8 mouse cellular contexts compared by ENCODE assay signal in the genomic region with DNA sequence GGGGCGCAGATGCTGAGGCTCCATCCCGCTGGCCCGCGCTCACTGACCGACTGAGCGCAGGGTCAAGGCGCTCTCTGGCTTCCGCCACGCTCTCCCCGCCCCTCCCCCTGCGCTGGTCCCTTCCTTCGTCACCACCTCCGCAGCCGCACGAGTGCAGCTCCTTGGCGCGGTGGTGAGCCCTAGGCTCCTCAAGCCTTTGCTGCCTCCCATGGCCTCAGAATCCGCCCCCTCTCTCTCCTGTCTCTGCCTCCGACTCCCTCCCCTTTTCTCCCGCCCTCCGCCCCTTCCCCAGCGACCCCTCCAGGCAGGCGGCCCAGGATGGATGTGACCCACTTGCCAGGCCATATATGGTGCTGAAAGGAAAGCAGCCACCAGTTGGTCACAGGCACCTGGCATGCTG. TPM values are rescaled to one million over a fixed set of nuclear protein-coding genes. Genes with fewer than 3 reads are reported as not detected.
DNase-seq lines count a peak whose midpoint lies in the region; ATAC-seq and TF ChIP-seq lines count a peak whose summit lies in the region.
"Not testable (repeated sequence)": the region's sequence is repeated elsewhere in the genome, so short reads cannot be mapped to it uniquely, and the experiment has no call there.

A gene (minus strand): TSS at position 111 of the 400 bp plus-strand sequence.

- not testable (repeated sequence) for H3K27ac ChIP-seq in ES-Bruce4 (ENCODE audit: insufficient read depth, low read length); forebrain, embryonic 14.5 days (ENCODE audit: low read depth, low read length); heart, embryonic 16.5 days (ENCODE audit: low read length); kidney, embryonic 14.5 days (ENCODE audit: low read depth, low read length); limb, embryonic 13.5 days; midbrain, embryonic 11.5 days (ENCODE audit: low read depth, low read length); small intestine, adult 2 months (ENCODE audit: insufficient read depth, low read depth, low read length)

- not testable (repeated sequence) for H3K9me3 ChIP-seq in ES-Bruce4 (replicated peaks; ENCODE audit: control insufficient read depth, insufficient read depth, low read length, poor library complexity, severe bottlenecking); forebrain, embryonic 14.5 days (replicated peaks; ENCODE audit: control insufficient read depth, low read length); heart, embryonic 16.5 days (replicated peaks; ENCODE audit: control insufficient read depth, low read length); kidney, embryonic 14.5 days (ENCODE audit: control insufficient read depth, low read length); limb, embryonic 13.5 days; midbrain, embryonic 11.5 days (ENCODE audit: control insufficient read depth, low read length)

- not testable (repeated sequence) for TF ChIP-seq CTCF in ES-Bruce4 (IDR thresholded peaks at IDR 0.05; ENCODE audit: low read depth, low read length); small intestine, adult 2 months (IDR thresholded peaks at IDR 0.05; ENCODE audit: extremely low read depth, insufficient read length, insufficient replicate concordance, low read depth, low read length)

- not testable (repeated sequence) for H3K36me3 ChIP-seq in ES-Bruce4 (ENCODE audit: control insufficient read depth, insufficient read depth, low read length, poor library complexity, severe bottlenecking); forebrain, embryonic 14.5 days (ENCODE audit: control insufficient read depth, insufficient read depth, low read length); heart, embryonic 16.5 days (ENCODE audit: control insufficient read depth, insufficient read depth); kidney, embryonic 14.5 days (ENCODE audit: control insufficient read depth, insufficient read depth, low read length); limb, embryonic 13.5 days; midbrain, embryonic 11.5 days (ENCODE audit: control insufficient read depth, insufficient read depth, low read length); small intestine, adult 2 months (ENCODE audit: control insufficient read depth, insufficient read depth, low read length)

- not testable (repeated sequence) for TF ChIP-seq POLR2A in ES-Bruce4 (IDR thresholded peaks at IDR 0.05; ENCODE audit: insufficient read depth, low read length); small intestine, adult 2 months (IDR thresholded peaks at IDR 0.05; ENCODE audit: low read depth, low read length)

- not testable (repeated sequence) for ATAC-seq in forebrain, embryonic 14.5 days; heart, embryonic 16.5 days (replicated peaks; ENCODE audit: extremely low read depth, insufficient read depth, low FRiP score); kidney, embryonic 14.5 days (ENCODE audit: low FRiP score, low TSS enrichment); limb, embryonic 13.5 days (ENCODE audit: low FRiP score, low read depth); midbrain, embryonic 11.5 days (ENCODE audit: low FRiP score)

- peak within 1 kb of the TSS; percentile 74 for H3K4me3 ChIP-seq in ES-Bruce4 (ENCODE audit: low read depth, low read length)
- peak within 1 kb of the TSS; percentile 42 for H3K4me3 ChIP-seq in forebrain, embryonic 14.5 days (ENCODE audit: low read depth, low read length)
- H3K4me3 ChIP-seq in heart, embryonic 16.5 days (ENCODE audit: low read length): peak within 1 kb of the TSS; percentile 52
- H3K4me3 ChIP-seq in kidney, embryonic 14.5 days (ENCODE audit: low read length): peak within 1 kb of the TSS; percentile 34
- H3K4me3 ChIP-seq in limb, embryonic 13.5 days: peak within 1 kb of the TSS; percentile 43
- H3K4me3 ChIP-seq in midbrain, embryonic 11.5 days (ENCODE audit: low read depth, low read length): peak within 1 kb of the TSS; percentile 39
- H3K4me3 ChIP-seq in small intestine, adult 2 months (ENCODE audit: low read depth, low read length): peak within 1 kb of the TSS; percentile 52

- WGBS in forebrain, embryonic 14.5 days: 0% methylated on average over 10 of the region's 23 CpGs
- WGBS in heart, embryonic 16.5 days: 4% methylated on average over 13 of the region's 23 CpGs
- WGBS in kidney, embryonic 14.5 days: under 1% methylated on average over 12 of the region's 23 CpGs
- WGBS in limb, embryonic 13.5 days: 1% methylated on average over 11 of the region's 23 CpGs
- WGBS in midbrain, embryonic 11.5 days: 2% methylated on average over 11 of the region's 23 CpGs
- WGBS in small intestine, adult 2 months: 4% methylated on average over 12 of the region's 23 CpGs

- peak; percentile 2 for DNase-seq in cerebellum, adult 9-10 months
- peak; percentile 32 for DNase-seq in forebrain, embryonic 14.5 days (ENCODE audit: low spot score)
- peak; percentile 90 for DNase-seq in midbrain, embryonic 11.5 days (ENCODE audit: low spot score, missing footprints)

- TF ChIP-seq EP300 in ES-Bruce4 (IDR thresholded peaks at IDR 0.05; ENCODE audit: insufficient read depth, low read depth, low read length): not testable (repeated sequence)

- peak within 1 kb of the TSS; percentile 68 for H3K4me2 ChIP-seq in forebrain, embryonic 14.5 days (ENCODE audit: low read length)
- H3K4me2 ChIP-seq in heart, embryonic 16.5 days (ENCODE audit: low read depth, low read length): peak within 1 kb of the TSS; percentile 77
- peak within 1 kb of the TSS; percentile 64 for H3K4me2 ChIP-seq in kidney, embryonic 14.5 days (replicated peaks; ENCODE audit: low read depth, low read length)
- peak within 1 kb of the TSS; percentile 76 for H3K4me2 ChIP-seq in limb, embryonic 13.5 days (replicated peaks)
- peak within 1 kb of the TSS; percentile 63 for H3K4me2 ChIP-seq in midbrain, embryonic 11.5 days

- H3K27me3 ChIP-seq in ES-Bruce4 (ENCODE audit: control insufficient read depth, insufficient read depth, low read length, poor library complexity, severe bottlenecking); forebrain, embryonic 14.5 days (replicated peaks; ENCODE audit: control insufficient read depth, insufficient read depth, low read length); heart, embryonic 16.5 days (ENCODE audit: control insufficient read depth, insufficient read depth, low read length); kidney, embryonic 14.5 days (ENCODE audit: control insufficient read depth, insufficient read depth, low read length); limb, embryonic 13.5 days; midbrain, embryonic 11.5 days (ENCODE audit: control insufficient read depth, insufficient read depth, low read length); small intestine, adult 2 months (ENCODE audit: control insufficient read depth, insufficient read depth, low read length): not testable (repeated sequence)

- not testable (repeated sequence) for H3K4me1 ChIP-seq in ES-Bruce4 (ENCODE audit: control insufficient read depth, insufficient read depth, low read length); forebrain, embryonic 14.5 days (ENCODE audit: control insufficient read depth, insufficient read depth, low read length); heart, embryonic 16.5 days (ENCODE audit: control insufficient read depth, insufficient read depth, low read length); kidney, embryonic 14.5 days (ENCODE audit: control insufficient read depth, insufficient read depth, low read length); limb, embryonic 13.5 days; midbrain, embryonic 11.5 days (ENCODE audit: control insufficient read depth, insufficient read depth, low read length); small intestine, adult 2 months (ENCODE audit: control insufficient read depth, insufficient read depth, insufficient read length, low read length)

- 0 out of 2 replicates have a peak within 1 kb of the TSS, but pooled peaks have one; percentile 40 for H3K9ac ChIP-seq in ES-Bruce4 (ENCODE audit: low read depth, poor library complexity, severe bottlenecking)
- peak within 1 kb of the TSS; percentile 56 for H3K9ac ChIP-seq in forebrain, embryonic 14.5 days (ENCODE audit: low read length)
- H3K9ac ChIP-seq in heart, embryonic 16.5 days (ENCODE audit: low read length): peak within 1 kb of the TSS; percentile 64
- peak within 1 kb of the TSS; percentile 40; the same call in 1 of the 2 replicates for H3K9ac ChIP-seq in kidney, embryonic 14.5 days (ENCODE audit: low read depth, low read length)
- not testable (repeated sequence) for H3K9ac ChIP-seq in limb, embryonic 13.5 days
- peak within 1 kb of the TSS; percentile 54 for H3K9ac ChIP-seq in midbrain, embryonic 11.5 days (ENCODE audit: low read length)

RNA-seq across cellular contexts. Expression of the gene that starts here (rescaled TPM):
- 0.36 TPM in 1 of 2 replicates, not detected in the other for polyA plus RNA-seq in ES-Bruce4 (2011; ENCODE audit: insufficient read depth, insufficient read length, low read depth, missing spikeins)
- polyA plus RNA-seq in forebrain, embryonic 14.5 days (2014; fragmentation: Nextera tagmentation; extraction: Ambion mirVana): 1.0 and 1.5 TPM in 2 replicates
- polyA plus RNA-seq in heart, embryonic 16.5 days (2015; fragmentation: Nextera tagmentation; extraction: Ambion mirVana): 0.21 and 0.30 TPM in 2 replicates
- polyA plus RNA-seq in kidney, embryonic 14.5 days (2014; fragmentation: Nextera tagmentation; extraction: Ambion mirVana): 0.10 and 0.12 TPM in 2 replicates
- polyA plus RNA-seq in limb, embryonic 13.5 days (2015; fragmentation: Nextera tagmentation; extraction: Ambion mirVana): 0.10 and 0.34 TPM in 2 replicates
- polyA plus RNA-seq in midbrain, embryonic 11.5 days (2014; fragmentation: Nextera tagmentation; extraction: Ambion mirVana): 0.57 and 0.63 TPM in 2 replicates
- not detected in 2 replicates for polyA plus RNA-seq in small intestine, adult 2 months (2012; rRNA removed)

Comparison
In these comparisons a context has a peak if more than half of its experiments do, and no peak if none do; other contexts are left out.
1. Peak in DNase-seq, H3K4me3 ChIP-seq, H3K9ac ChIP-seq and H3K4me2 ChIP-seq in midbrain, embryonic 11.5 days; RNA of the gene not detected or under 1 TPM.
2. DNase-seq: peak in every context shown above with its lines; median percentile 90 in midbrain, embryonic 11.5 days; 32 in forebrain, embryonic 14.5 days; 2 in cerebellum, adult 9-10 months.